Mouse (Mus musculus): Measurements from ENCODE around the gene Egln1.

DNA sequence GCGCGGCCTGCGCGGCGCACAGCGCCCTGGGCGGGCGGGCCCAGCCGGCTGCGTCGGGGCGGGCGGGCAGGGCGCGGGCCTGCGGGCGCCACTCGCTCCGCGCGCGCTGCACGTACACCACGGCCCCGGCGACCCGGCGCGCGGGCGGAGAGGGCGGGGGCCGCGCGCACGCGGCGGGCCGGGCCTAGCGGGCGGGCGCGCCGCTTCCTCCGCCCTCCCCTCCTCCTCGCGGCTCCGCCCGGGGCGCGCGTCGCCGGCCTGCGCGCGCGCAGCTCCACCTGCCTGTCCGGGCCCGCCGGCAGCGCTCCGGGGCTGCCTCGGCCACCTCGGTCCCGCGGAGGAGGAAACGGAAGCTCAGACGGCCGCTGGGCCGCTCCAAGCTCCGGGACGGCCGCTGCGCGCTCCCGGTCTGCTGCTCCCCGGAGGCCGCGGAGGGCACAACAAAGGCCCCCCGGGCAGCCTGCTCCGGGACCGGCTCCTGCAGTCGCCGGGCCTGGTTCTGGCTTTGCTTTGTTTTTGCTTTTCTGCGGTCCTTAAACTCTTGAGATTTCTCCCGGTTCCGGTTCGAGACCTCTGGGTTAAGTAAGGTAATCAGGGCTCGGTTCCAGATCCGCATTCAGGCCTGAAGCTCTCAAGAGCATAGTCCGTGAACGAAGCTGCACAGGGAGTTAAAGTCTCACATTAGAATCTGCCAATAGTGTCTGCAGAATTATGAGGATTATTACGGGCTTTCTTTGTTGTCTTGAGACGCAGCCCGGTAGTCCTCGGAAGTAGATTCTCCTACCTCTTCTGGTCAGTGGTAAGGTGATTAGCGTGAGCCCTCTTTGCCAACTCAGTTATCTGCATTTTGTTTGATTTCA is at the start of gene Egln1:
- TF ChIP-seq CTCF (IDR thresholded peaks at IDR 0.05) (no peak; the same call in 1 of the 2 replicates), EP300 (IDR thresholded peaks at IDR 0.05) (no peak)

All from lung, postnatal 0 days (tissue).